Mouse (Mus musculus): ENCODE measurements at regions not wholly inside any gene's neighbourhood (a gene's known extent, or its start where the extent isn't known, plus 50 kb on each side); places are given as distances from the start of the nearest gene placed in this dataset.

- TF ChIP-seq GATA1 (IDR thresholded peaks at IDR 0.05; ENCODE audit: borderline replicate concordance, low read length) (no peak), FLI1 (IDR thresholded peaks at IDR 0.05; ENCODE audit: low read length) (no peak)
Observed at GRCm38 (mm10) chr6:127246730-127247129, 94.7 kb upstream of the Ccnd2 start.

All from megakaryocyte, embryonic 14.5 days (primary cell).